Mouse (Mus musculus): ENCODE measurements around the gene Col4a6.

Gene Col4a6

DNA sequence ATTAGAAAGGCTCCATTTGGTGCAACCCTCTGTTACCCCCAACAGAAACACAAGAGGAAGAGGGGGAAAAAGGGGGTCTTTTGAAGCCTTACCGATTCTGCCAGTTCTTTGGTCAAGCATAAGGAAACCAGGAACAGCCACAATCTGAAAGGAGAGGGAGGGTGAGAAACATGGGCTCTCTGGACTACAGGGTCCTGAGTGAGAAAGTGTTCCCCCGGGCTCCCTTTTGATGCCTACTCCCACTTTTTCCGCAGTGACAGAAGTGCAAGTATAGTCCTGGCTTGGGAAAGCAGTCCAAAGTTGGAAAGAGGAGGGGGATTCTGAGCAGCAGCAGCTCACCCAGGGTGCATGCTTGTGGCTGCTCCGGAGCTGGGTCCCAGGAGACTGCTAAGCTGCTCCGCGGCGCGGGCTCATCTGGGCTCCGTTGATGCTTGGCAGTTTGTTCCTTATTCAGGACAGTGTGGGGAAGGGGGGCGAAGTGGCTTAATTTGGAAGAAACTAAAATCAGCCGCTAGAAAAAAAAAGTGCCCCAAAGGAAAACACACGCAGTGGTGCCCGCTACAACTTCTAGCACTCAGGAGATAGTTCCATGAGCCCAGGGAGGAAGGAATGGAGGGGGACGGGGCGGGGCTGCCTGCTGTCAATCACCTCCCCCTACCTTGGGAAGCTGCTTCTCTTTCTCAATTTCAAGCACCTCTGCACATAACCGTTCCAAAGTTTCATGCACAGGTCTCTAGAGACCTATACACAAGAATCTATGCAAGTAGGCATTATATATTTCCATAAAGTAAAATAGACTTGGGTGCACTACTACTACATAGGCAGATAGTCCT, at the start of gene Col4a6:
TSS of gene Col4a6 (minus strand) at position 607 of the 833 bp plus-strand sequence.
- no peak for DNase-seq

DNA sequence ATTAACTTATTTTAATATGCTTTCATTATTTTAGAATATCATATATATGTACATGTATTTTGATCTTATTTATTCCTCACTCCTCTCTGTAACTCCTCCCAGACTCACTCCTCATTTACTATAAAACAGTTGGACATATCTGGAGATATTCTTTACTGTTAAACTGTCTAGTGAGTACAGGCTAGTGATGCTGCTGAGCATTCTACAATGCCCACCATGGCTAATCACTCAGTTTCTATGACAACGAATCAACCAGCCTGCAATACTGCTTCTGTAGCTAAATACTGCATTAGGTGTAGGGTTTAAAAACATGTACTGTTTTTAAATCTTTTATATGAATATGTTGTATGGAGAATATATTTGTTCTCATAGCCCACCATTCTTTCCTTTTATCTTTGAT, 29.2 kb upstream of the Col4a6 start:
- no peak for DNase-seq

DNA sequence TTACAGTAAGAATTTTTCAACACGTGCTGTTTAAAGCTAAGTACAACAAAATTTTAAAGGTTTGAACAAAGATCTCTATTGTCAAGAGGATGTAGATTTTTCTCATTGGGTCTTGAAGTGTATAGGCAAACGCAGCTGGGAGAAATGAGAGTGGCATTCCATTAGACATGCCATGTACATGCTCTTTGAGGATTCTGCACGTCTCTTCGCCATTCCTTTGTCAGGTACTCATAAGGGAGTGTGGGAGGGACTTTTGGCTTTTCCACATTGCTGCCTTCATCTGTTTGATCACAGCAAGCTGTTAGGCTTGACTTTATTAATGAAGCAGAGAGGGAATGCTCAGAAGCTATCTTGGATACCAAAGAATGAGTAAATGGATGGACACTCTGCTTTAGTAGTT, 20.7 kb upstream of the Col4a6 start:
- DNase-seq = no peak

DNA sequence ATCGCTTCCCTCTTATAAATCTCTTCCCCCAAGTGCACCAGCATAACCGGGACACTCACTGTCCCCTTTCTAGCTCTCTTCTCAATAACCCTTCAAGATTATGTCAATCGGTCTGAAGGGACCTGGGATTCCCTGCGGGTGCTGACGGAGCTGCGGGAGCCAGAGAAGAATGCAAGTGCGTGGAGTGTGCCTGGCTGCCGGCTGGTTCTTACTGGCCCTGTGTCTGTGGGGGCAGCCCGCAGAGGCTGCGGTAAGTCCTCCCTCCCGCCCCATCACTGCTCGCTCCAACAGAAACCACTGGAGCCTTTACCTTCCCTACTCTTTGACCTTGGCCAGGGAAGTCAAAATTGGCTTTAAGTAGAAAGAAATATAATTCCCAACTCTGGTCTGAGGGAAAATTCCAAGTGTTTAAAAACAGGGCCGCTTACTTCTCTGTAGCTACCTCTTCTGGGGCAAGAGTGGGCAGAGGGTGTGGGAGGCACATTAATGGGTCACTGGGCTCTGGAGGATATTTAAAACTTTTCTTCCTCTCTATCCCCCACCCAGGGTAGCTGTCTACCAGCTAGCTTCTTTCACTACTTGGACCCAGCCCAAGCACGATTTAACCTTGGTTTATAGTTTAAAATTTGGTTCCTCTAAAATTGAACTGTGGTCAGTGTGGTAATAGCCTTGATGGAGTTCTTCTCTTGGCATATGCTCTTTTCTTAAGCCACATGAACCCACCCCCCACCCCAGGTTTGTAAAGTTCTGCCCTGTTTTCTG, 1.9 kb upstream of the Col4a6 start:
- no peak for DNase-seq

- peak; percentile 4 for DNase-seq
Observed at GRCm38 (mm10) chrX:141475110-141475509, 1.2 kb upstream of the Col4a6 start, which contains the start of gene Col4a5. Gene Col4a5, plus strand, starts transcription at chrX:141475385.

- DNase-seq = no peak
Observed at GRCm38 (mm10) chrX:141447936-141448335, 25.9 kb downstream of the Col4a6 start.

- no peak for DNase-seq
Observed at GRCm38 (mm10) chrX:141439423-141439822, 34.5 kb downstream of the Col4a6 start.

DNA sequence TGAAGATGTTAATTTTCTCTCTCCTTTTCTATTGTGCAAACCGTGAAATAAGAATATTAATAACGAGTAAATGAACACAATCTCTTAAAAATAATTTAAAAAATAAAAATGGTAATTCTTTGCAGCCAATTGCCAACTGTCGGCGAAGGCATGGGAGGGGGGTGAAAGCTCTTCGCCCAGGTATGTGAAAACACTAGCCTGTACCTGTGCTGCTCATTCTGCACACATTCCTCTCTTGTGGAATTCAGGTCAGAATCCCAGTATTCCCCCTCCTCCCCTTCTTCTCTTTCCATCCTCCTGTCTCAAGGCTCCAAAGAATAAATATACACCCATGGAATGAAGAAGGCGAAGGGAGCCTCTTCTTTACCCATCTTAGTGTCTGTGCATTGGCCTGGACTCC, 37.1 kb downstream of the Col4a6 start:
- no peak for DNase-seq

GRCm38 (mm10) chrX:141415318-141415717, 58.6 kb downstream of the Col4a6 start:
- no peak for DNase-seq

GRCm38 (mm10) chrX:141396243-141396642, 77.6 kb downstream of the Col4a6 start:
- no peak for DNase-seq

DNA sequence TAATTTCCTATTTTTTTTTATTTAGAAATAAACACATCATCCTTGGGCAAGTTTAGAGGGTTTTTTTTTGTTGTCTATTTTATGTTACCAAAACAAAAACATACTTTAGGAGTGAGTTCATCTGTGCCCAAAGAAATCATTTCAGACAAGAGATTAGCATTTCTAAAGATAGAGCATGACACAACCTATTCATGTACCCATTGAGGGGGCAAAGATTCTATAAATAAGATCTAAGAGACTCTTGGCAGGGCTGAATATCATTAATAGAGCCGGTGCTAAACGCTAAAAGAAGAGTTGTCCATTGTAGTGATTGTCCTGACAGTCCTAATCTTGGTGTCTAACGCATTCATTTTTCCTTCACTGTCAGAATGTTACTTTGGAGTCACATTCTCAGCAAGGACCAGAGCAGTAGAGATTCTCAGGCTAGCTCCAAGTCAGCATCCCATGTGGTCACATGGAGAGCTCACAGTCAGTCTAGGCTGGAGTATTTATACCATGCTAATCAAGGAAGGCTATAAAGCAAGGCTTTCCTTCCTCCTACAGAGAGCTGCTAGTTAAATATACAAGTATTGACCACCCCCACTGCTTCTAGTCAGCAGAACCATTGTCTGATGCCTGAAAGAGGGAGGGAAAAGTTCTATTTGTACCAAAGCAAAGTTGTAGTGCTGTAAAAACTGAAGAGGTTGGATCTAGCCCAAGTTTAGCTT, 88.3 kb downstream of the Col4a6 start:
- no peak for DNase-seq

GRCm38 (mm10) chrX:141384632-141385031, 89.2 kb downstream of the Col4a6 start:
- DNase-seq = no peak

DNA sequence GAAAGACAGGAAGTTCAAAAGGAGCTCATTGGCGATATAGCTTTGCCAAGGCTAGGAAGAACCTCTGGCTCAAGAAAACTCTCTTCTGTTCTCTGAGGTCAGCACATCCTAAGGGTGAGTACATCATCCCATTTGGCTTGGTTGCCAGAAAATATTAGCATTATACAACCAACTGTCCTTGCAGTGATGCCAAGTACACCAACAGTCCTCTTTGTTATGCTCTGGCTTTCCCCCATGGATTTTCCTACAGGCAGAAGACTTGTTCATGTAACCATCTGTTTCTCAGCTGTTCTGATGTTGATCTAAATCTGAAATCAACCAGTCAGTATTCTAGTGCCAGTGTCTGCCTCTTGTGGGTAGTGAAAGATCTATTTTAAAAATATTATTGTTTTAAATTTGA, 103.6 kb downstream of the Col4a6 start:
- no peak for DNase-seq

DNA sequence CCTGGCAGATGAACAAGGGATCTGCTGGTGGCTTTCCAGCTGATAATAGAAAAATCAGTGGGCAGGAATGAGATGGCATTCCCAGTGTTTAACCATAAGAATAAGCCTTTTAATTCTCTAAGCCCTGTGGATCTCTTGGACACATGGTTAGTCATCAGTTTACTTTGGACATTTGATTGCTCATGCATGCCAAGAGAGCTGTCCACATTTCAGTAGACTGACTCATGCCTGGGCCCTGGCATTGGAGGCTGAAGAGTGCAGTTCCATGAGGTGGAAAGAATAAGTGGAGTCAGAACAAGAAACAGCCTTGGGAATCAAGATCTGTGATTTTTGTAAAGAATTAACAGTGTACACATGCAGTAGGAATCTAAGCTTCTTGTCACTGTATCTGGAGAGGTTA, 110.5 kb downstream of the Col4a6 start:
- no peak for DNase-seq

- no peak for DNase-seq
Observed at GRCm38 (mm10) chrX:141341417-141341816, 132.5 kb downstream of the Col4a6 start.

DNA sequence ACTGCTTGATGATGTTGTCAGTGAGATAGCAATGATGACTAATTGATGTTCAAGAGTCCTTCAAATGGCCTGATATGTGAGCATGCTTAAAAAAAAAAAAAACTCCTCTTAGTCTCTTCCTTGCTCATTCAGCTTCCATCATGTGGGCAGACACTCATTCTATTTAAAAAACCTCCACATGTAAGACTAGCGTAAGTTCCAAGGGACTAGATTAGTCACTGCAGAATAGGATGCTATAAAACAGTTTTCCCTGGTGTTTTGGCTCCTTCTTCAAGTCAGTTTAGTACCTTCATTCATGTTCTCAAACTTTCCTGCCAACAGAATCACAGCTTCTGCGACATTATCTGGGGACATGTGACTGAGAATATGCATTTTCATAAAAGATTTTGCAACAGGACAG, 145.8 kb downstream of the Col4a6 start:
- DNase-seq = no peak

DNA sequence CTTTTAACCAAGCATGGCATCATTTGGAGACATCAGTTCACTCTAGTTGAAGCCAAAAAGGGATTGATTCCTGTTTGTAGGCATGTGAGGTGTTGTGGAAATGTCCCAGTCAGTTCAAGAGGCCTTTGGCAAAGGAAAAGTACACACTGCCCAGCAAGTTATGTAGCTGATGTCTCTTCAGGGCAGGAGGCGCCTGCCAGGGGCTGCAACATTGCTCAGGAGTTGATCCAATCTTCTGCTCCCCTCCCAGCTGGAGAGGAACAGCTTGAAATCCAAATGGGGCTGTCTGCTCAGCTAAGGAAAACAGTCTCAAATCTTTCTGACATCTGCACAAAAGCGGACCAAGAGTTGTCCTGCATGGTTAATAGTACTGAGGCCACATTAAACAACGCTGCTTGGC, 149.7 kb downstream of the Col4a6 start:
- no peak for DNase-seq

DNA sequence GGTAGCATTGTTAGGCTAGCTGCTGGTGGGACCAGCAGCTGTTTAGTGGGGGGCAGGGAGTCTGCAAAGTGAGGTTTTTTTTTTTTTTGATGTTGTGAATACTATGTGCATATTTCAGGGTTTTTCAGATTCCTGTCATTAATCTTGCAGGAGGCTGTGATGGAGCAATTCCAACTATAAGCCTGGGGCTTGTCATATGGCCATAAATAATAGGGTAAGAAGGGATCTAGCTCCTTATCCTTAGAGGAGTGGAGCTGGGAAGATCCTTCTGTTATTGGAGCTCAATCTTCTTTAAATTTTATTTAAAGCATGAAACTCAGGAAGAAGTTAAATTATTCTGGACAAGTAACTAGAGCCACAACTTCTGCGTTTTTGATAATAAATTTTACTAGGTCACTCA, 157.7 kb downstream of the Col4a6 start:
- no peak for DNase-seq

DNA sequence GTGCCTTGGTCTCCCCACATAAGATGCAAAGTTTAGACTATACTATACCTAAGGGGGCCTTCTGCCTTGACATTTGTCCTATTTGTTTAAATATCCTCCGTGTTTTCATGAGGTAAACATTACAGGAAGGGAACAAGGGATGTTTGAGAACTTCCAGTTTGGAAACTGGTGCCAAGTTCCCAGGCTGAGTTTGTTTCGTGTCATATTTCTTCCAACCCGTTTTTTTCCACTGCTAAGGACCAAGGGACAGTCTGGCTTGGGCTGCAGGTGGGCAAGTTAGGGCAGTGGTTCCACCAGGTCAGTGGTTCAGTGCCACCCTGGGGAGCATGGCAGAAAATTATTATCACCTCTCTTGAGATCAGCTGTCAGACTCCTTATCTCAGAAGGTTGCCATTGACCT, 158.1 kb downstream of the Col4a6 start:
- DNase-seq = no peak

- DNase-seq = no peak
Observed at GRCm38 (mm10) chrX:141292702-141293462, 181.0 kb downstream of the Col4a6 start.

GRCm38 (mm10) chrX:141276397-141276796, 197.5 kb downstream of the Col4a6 start:
- no peak for DNase-seq

GRCm38 (mm10) chrX:141265986-141266385, 207.9 kb downstream of the Col4a6 start:
- DNase-seq = no peak

DNA sequence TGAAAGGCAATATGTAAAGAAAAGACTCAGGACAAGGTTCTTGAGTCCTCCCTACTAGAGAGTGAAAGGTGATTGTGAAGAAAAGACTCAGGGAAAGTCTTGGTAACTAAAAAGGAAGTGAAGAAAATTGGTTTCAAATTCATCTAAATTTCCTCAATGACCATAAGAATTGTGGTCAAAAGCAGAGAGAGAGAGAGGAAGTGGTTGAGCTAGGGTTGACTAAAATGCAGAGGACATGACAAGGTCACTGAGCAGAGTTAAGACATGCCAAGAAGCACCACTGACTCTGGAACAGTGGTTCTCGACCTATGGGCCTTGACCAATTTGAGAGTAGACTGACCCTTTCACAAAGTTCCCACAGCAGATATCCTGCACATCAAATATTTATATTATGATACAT, 224.2 kb downstream of the Col4a6 start:
- DNase-seq = no peak
